Mouse (Mus musculus): Measurements from ENCODE around the gene Trim30d.
"Not testable (repeated sequence)": the region's sequence is repeated elsewhere in the genome, so short reads cannot be mapped to it uniquely, and the experiment has no call there.

GRCm38 (mm10) chr7:104507421-104508065 lies at the start of gene Trim30d:
- not testable (repeated sequence) for TF ChIP-seq CHD2, ZNF384 (IDR thresholded peaks at IDR 0.05; ENCODE audit: low read depth, low read length)
